Mouse (Mus musculus) stomach, postnatal 0 days (tissue): ENCODE data around the gene Zfp428.

Experiments used
- CTCF ChIP-seq: IDR thresholded peaks from 2 replicates; pipeline ENCODE4 v1.5.1; 2016; ENCODE audit warnings: antibody characterized with exemption, low read depth, mild to moderate bottlenecking, moderate library complexity
- EP300 ChIP-seq: optimal IDR thresholded peaks from 2 replicates; pipeline ENCODE3; 2016; ENCODE audit warnings: antibody characterized with exemption

GRCm38 (mm10) chr7:24528861-24529260 lies 22.1 kb downstream of the Zfp428 start:
- TF ChIP-seq CTCF = no peak
- TF ChIP-seq EP300 = no peak
